Mouse (Mus musculus): ENCODE data around the gene Hlf. TPM values are rescaled to one million over a fixed set of nuclear protein-coding genes. Genes with fewer than 3 reads are reported as not detected.

Hlf gene
- total RNA-seq, 2 experiments from 2014 or later = 124 to 142 TPM

GRCm38 (mm10) chr11:90371470-90372100, 19.1 kb downstream of the Hlf start:
- DNase-seq (ENCODE audit: low spot score in 2 of 2) = no peak

- DNase-seq (ENCODE audit: low spot score in 2 of 2) = no peak
These were observed 19.9 kb downstream of the Hlf start for GRCm38 (mm10) chr11:90370789-90371291.

GRCm38 (mm10) chr11:90370367-90370766, 20.3 kb downstream of the Hlf start:
- no peak for DNase-seq (ENCODE audit: low spot score in 2 of 2)

GRCm38 (mm10) chr11:90369605-90370004, 21.1 kb downstream of the Hlf start:
- DNase-seq (ENCODE audit: low spot score in 2 of 2) = peak; percentile 98

- DNase-seq (ENCODE audit: low spot score in 2 of 2) = no peak
These were observed 21.6 kb downstream of the Hlf start for GRCm38 (mm10) chr11:90369115-90369514.

GRCm38 (mm10) chr11:90367894-90368860, 22.5 kb downstream of the Hlf start:
- no peak for DNase-seq (ENCODE audit: low spot score in 2 of 2)

GRCm38 (mm10) chr11:90364865-90365264, 25.8 kb downstream of the Hlf start:
- no peak for DNase-seq (ENCODE audit: low spot score in 2 of 2)

- DNase-seq (ENCODE audit: low spot score in 2 of 2) = no peak
These were observed 26.7 kb downstream of the Hlf start for GRCm38 (mm10) chr11:90363821-90364497.

GRCm38 (mm10) chr11:90363406-90363805, 27.3 kb downstream of the Hlf start:
- DNase-seq (ENCODE audit: low spot score in 2 of 2) = no peak

GRCm38 (mm10) chr11:90360536-90360935, 30.2 kb downstream of the Hlf start:
- DNase-seq (ENCODE audit: low spot score in 2 of 2) = no peak

- no peak for DNase-seq (ENCODE audit: low spot score in 2 of 2)
These were observed 32.6 kb downstream of the Hlf start for GRCm38 (mm10) chr11:90358063-90358462.

- DNase-seq (ENCODE audit: low spot score in 2 of 2) = no peak
These were observed 33.3 kb downstream of the Hlf start for GRCm38 (mm10) chr11:90357371-90357770.

GRCm38 (mm10) chr11:90356495-90357304, 34.0 kb downstream of the Hlf start:
- no peak for DNase-seq (ENCODE audit: low spot score in 2 of 2)

GRCm38 (mm10) chr11:90356036-90356435, 34.7 kb downstream of the Hlf start:
- DNase-seq (ENCODE audit: low spot score in 2 of 2) = no peak

- no peak for DNase-seq (ENCODE audit: low spot score in 2 of 2)
These were observed 35.4 kb downstream of the Hlf start for GRCm38 (mm10) chr11:90355270-90355681.

GRCm38 (mm10) chr11:90352696-90353095, 38.0 kb downstream of the Hlf start:
- no peak for DNase-seq (ENCODE audit: low spot score in 2 of 2)

- no peak for DNase-seq (ENCODE audit: low spot score in 2 of 2)
These were observed 40.6 kb downstream of the Hlf start for GRCm38 (mm10) chr11:90350153-90350512.

GRCm38 (mm10) chr11:90349486-90350152, 41.1 kb downstream of the Hlf start:
- no peak for DNase-seq (ENCODE audit: low spot score in 2 of 2)

GRCm38 (mm10) chr11:90347667-90348459, 42.8 kb downstream of the Hlf start:
- no peak for DNase-seq (ENCODE audit: low spot score in 2 of 2)

Data from left cerebral cortex, adult 18-20 months (tissue).